Comparison of ENCODE assay signal across 8 mouse cellular contexts in genomic region chr5:76855829-76856600, GRCm38 (mm10). TPM values are rescaled to one million over a fixed set of nuclear protein-coding genes. Genes with fewer than 3 reads are reported as not detected.
DNase-seq lines count a peak whose midpoint lies in the region; ATAC-seq and TF ChIP-seq lines count a peak whose summit lies in the region.

No protein-coding gene starts in this region.

- no peaks in the 10 kb centered on the region for H3K36me3 ChIP-seq in E14TG2a.4 (ENCODE audit: insufficient read depth, low read length)
- H3K36me3 ChIP-seq in forebrain, postnatal 0 days (ENCODE audit: insufficient read depth), result peaks cover 47% of the 10 kb centered on the region
- H3K36me3 ChIP-seq in liver, embryonic 15.5 days (replicated peaks), result peaks cover 7% of the 10 kb centered on the region; the same call in 1 of the 2 replicates

- DNase-seq in embryo, embryonic 10.5 days (ENCODE audit: low spot score), result peak; percentile 39
- no peak for DNase-seq in embryo, embryonic 10 days (ENCODE audit: low spot score)
- peak; percentile 69 for DNase-seq in forebrain, postnatal 0 days
- DNase-seq in gastrocnemius, postnatal 14 days, result no peak
- no peak for DNase-seq in thymus, postnatal 4 days

- peak overlapping the region; percentile 67 for H3K4me3 ChIP-seq in E14TG2a.4 (replicated peaks; ENCODE audit: low read length)
- H3K4me3 ChIP-seq in forebrain, postnatal 0 days (ENCODE audit: low read depth, low read length), result no peak overlapping the region
- no peak overlapping the region for H3K4me3 ChIP-seq in liver, embryonic 15.5 days (replicated peaks)

- TF ChIP-seq CTCF in E14TG2a.4 (conservative IDR thresholded peaks at IDR 0.05; ENCODE audit: low read length), result no peak
- TF ChIP-seq CTCF in forebrain, postnatal 0 days (IDR thresholded peaks at IDR 0.05; ENCODE audit: low read depth), result no peak

- intact Hi-C loops in gastrocnemius, postnatal 14 days (cut with DNase I; ENCODE audit: low total_unique reads), result no loop called here

- peaks cover 48% of the 10 kb centered on the region for H3K4me1 ChIP-seq in E14TG2a.4 (replicated peaks; ENCODE audit: low read depth, low read length)
- 0 out of 2 replicates have a peak, but pooled peaks cover 4% of the 10 kb centered on the region for H3K4me1 ChIP-seq in forebrain, postnatal 0 days (ENCODE audit: insufficient read depth)
- H3K4me1 ChIP-seq in liver, embryonic 15.5 days (replicated peaks), result peaks cover 13% of the 10 kb centered on the region; the same call in 1 of the 2 replicates

- ATAC-seq in forebrain, postnatal 0 days, result peak; percentile 51
- ATAC-seq in liver, embryonic 15.5 days (ENCODE audit: insufficient read depth), result no peak
- no peak for ATAC-seq in megakaryocyte progenitor cell, adult 5-6 weeks (replicated peaks; ENCODE audit: poor library complexity)

- H3K9ac ChIP-seq in forebrain, postnatal 0 days, result 0 out of 2 replicates have a peak overlapping the region, but pooled peaks have one; percentile 14
- H3K9ac ChIP-seq in liver, embryonic 15.5 days, result no peak overlapping the region

- peak overlapping the region; percentile 28 for H3K4me2 ChIP-seq in forebrain, postnatal 0 days (ENCODE audit: low read depth)
- peak overlapping the region; percentile 52; the same call in 1 of the 2 replicates for H3K4me2 ChIP-seq in liver, embryonic 15.5 days

- H3K27me3 ChIP-seq in E14TG2a.4 (ENCODE audit: insufficient read depth, low read length), result peaks cover 66% of the 10 kb centered on the region
- H3K27me3 ChIP-seq in forebrain, postnatal 0 days (ENCODE audit: insufficient read depth, low read length), result no peaks in the 10 kb centered on the region
- H3K27me3 ChIP-seq in liver, embryonic 15.5 days, result peaks cover 47% of the 10 kb centered on the region

- peak overlapping the region; percentile 16; the same call in 1 of the 2 replicates for H3K27ac ChIP-seq in forebrain, postnatal 0 days (ENCODE audit: low read depth, low read length)
- no peak overlapping the region for H3K27ac ChIP-seq in liver, embryonic 15.5 days (replicated peaks)

- H3K9me3 ChIP-seq in E14TG2a.4 (ENCODE audit: low read length), result no peaks in the 10 kb centered on the region
- H3K9me3 ChIP-seq in forebrain, postnatal 0 days (ENCODE audit: low read length), result no peaks in the 10 kb centered on the region
- no peaks in the 10 kb centered on the region for H3K9me3 ChIP-seq in liver, embryonic 15.5 days (replicated peaks)

- WGBS in forebrain, postnatal 0 days, result 26% methylated on average over 25 of the region's 25 CpGs
- 36% methylated on average over 25 of the region's 25 CpGs for WGBS in liver, embryonic 15.5 days (ENCODE audit: insufficient replicate concordance)

RNA-seq across cellular contexts. Expression of gene Aasdh, which starts 49.3 kb away (rescaled TPM):
- 16.1 and 18.8 TPM in 2 replicates for total RNA-seq in forebrain, postnatal 0 days (2014; rRNA removed)
- 6.7 and 13.3 TPM in 2 replicates for polyA plus RNA-seq in forebrain, postnatal 0 days (2015; fragmentation: Nextera tagmentation; extraction: Ambion mirVana)
- polyA plus RNA-seq in liver, embryonic 15.5 days (2015; fragmentation: Nextera tagmentation; extraction: Ambion mirVana), result 5.0 and 5.3 TPM in 2 replicates
- 17.9 and 20.1 TPM in 2 replicates for total RNA-seq in megakaryocyte progenitor cell, adult 5-6 weeks (2015)
- total RNA-seq in megakaryocyte progenitor cell, adult 5-6 weeks (2017), result 27.3 and 35.1 TPM in 2 replicates
- total RNA-seq in gastrocnemius, postnatal 14 days (2021), result 1 to 10 TPM; 7.9 to 8.4 TPM

Comparison
In these comparisons a context has a peak if more than half of its experiments do, and no peak if none do; other contexts are left out.
1. DNase-seq: peak in embryo, embryonic 10.5 days (single experiment) and forebrain, postnatal 0 days (single experiment); none in embryo, embryonic 10 days (single experiment), gastrocnemius, postnatal 14 days (single experiment) and thymus, postnatal 4 days (single experiment).